Mouse (Mus musculus): Measurements from ENCODE around the gene Rftn1.

Gene Rftn1

GRCm38 (mm10) chr17:50089725-50090124 lies 100.7 kb downstream of the Rftn1 start:
- DNase-seq: no peak

GRCm38 (mm10) chr17:50088054-50088453 lies 102.4 kb downstream of the Rftn1 start:
- no peak for DNase-seq

GRCm38 (mm10) chr17:50086887-50087286 lies 103.6 kb downstream of the Rftn1 start:
- no peak for DNase-seq

GRCm38 (mm10) chr17:50084721-50085120 lies 105.8 kb downstream of the Rftn1 start:
- DNase-seq: no peak

- no peak for DNase-seq
Observed at GRCm38 (mm10) chr17:50083937-50084336, 106.5 kb downstream of the Rftn1 start.

GRCm38 (mm10) chr17:50082947-50083346 lies 107.5 kb downstream of the Rftn1 start:
- no peak for DNase-seq

- DNase-seq: no peak
Observed at GRCm38 (mm10) chr17:50081647-50082046, 108.8 kb downstream of the Rftn1 start.

- no peak for DNase-seq
Observed at GRCm38 (mm10) chr17:50080991-50081390, 109.5 kb downstream of the Rftn1 start.

- DNase-seq: no peak
Observed at GRCm38 (mm10) chr17:50078749-50079148, 111.7 kb downstream of the Rftn1 start.

- no peak for DNase-seq
Observed at GRCm38 (mm10) chr17:50072982-50073965, 117.2 kb downstream of the Rftn1 start.

GRCm38 (mm10) chr17:50071602-50071988 lies 118.9 kb downstream of the Rftn1 start:
- no peak for DNase-seq

GRCm38 (mm10) chr17:50070822-50071601 lies 119.5 kb downstream of the Rftn1 start:
- DNase-seq: no peak

GRCm38 (mm10) chr17:50069897-50070636 lies 120.4 kb downstream of the Rftn1 start:
- DNase-seq: no peak

- no peak for DNase-seq
Observed at GRCm38 (mm10) chr17:50069205-50069604, 121.3 kb downstream of the Rftn1 start.

- no peak for DNase-seq
Observed at GRCm38 (mm10) chr17:50068681-50069138, 121.8 kb downstream of the Rftn1 start.

- no peak for DNase-seq
Observed at GRCm38 (mm10) chr17:50067774-50068680, 122.4 kb downstream of the Rftn1 start.

GRCm38 (mm10) chr17:50066822-50067713 lies 123.4 kb downstream of the Rftn1 start:
- DNase-seq: no peak

- DNase-seq: no peak
Observed at GRCm38 (mm10) chr17:50063832-50064627, 126.4 kb downstream of the Rftn1 start.

GRCm38 (mm10) chr17:50062649-50063048 lies 127.8 kb downstream of the Rftn1 start:
- no peak for DNase-seq

GRCm38 (mm10) chr17:50061446-50061845 lies 129.0 kb downstream of the Rftn1 start:
- no peak for DNase-seq
